Mouse (Mus musculus) spleen, adult 2 months (tissue): Measurements from ENCODE around the gene Hdgfl3.

Experiments
- CTCF ChIP-seq: fragments of 200-500 bp; IDR thresholded peaks from 2 replicates; pipeline ENCODE4 v1.5.1; 2011; ENCODE audit warnings: mild to moderate bottlenecking, inconsistent platforms; ENCODE audit not compliant: insufficient read depth, insufficient read length, insufficient replicate concordance; ENCODE audit errors: extremely low read depth
- POLR2A ChIP-seq: fragments of 200-500 bp; IDR thresholded peaks from 2 replicates; pipeline ENCODE4 v1.6.1; 2011; ENCODE audit warnings: low read depth, low read length, inconsistent platforms

DNA sequence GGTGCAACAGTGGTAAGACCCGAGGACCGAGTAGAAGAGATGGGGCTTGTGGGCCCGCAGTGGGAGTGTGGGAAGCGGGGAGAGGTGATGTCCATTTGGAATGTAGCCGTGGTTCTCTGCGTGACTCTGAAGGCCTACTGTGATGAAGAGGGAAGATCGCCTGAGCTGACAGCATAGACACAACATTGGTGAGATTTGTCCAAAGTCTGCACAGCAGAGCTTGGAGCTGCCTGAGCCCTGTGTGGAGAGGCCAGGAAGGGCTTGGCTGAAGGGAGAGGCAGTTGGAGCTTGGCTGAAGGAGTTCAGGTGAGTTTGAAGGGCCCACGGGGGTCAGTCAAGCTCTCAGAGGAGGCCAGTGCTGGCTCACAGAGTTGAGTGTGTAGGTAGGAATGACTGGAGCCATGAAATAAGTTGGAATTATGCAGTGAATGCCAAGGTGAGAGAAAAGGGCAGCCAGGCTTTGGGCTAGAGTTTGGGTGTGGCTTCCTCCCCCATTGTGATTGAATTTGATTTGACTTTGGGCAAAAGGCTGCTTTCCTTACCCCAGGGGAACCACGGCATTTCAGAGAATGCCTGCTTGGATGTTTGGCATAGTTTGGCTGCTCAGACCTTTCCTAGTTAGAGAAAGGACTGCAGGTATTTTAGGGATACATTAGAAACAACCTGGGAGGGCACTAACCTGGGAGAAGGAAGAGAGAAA, 66.9 kb downstream of the Hdgfl3 start:
- TF ChIP-seq POLR2A: no peak
- no peak for TF ChIP-seq CTCF
